8 mouse cellular contexts compared by ENCODE assay signal in the genomic region with DNA sequence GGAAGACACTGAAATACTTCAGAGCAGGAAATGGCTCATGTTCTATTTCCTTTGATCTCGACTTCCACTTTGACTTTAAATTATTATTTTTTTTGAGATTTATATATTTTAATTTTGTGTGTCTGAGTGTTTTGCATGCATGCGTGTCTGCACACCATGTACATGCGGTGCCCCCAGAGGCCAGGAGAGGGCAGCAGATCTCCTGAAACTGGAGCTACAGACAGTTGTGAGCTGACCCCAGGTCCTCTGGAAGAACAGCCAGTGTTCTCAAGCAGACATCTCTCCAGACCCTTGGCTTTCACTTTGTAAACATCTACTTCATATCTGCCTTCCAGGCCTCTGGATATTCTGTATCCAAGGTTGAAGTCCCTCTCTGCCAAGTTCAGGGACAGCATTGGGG. TPM values are rescaled to one million over a fixed set of nuclear protein-coding genes. Genes with fewer than 3 reads are reported as not detected.
DNase-seq lines count a peak whose midpoint lies in the region; ATAC-seq lines count a peak whose summit lies in the region.

No protein-coding gene starts in this region.

- peak; percentile 21 for DNase-seq in gastrocnemius, adult 18-20 months (ENCODE audit: low spot score)
- DNase-seq in gastrocnemius, postnatal 36 days: no peak
- DNase-seq in right cerebral cortex, postnatal 10 days (ENCODE audit: low spot score in 2 of 2): peak; percentile 55 to 66
- no peak for DNase-seq in right cerebral cortex, postnatal 25 days
- peak; percentile 18 for DNase-seq in c-Kit-positive CD71-positive TER-119-positive erythroid progenitor cells, embryonic 14.5 days (ENCODE audit: low spot score)
- DNase-seq in layer of hippocampus, adult 9-11 months: peak; percentile 12
- peak; percentile 28 to 31 for DNase-seq in urinary bladder, postnatal 36 days (ENCODE audit: low spot score in 2 of 2)

- intact Hi-C loops in gastrocnemius, postnatal 36 days (cut with DNase I): loop anchor here (5.0 kb wide), 1 partner anchor 239 kb away; no protein-coding TSS in a partner anchor

- ATAC-seq in neutrophil, adult 5-6 weeks (ENCODE audit: extremely low read depth, insufficient number of reproducible peaks, low FRiP score, poor library complexity, severe bottlenecking): peak; percentile 40; the same call in 1 of the 2 replicates

RNA-seq across cellular contexts. Expression of a gene that starts 31.4 kb away (rescaled TPM):
- not detected for total RNA-seq in gastrocnemius, adult 18-20 months (2021)
- under 1 TPM in 1 of 2 experiments, not detected in 1; 0.51 TPM for total RNA-seq in gastrocnemius, postnatal 36 days (2021)
- total RNA-seq in neutrophil, adult 5-6 weeks (2017): 41.9 and 53.3 TPM in 2 replicates

RNA-seq across cellular contexts. Expression of a gene that starts 39.8 kb away (rescaled TPM):
- total RNA-seq in gastrocnemius, adult 18-20 months (2021): under 1 TPM in 1 of 2 experiments, not detected in 1; 0.28 TPM
- under 1 TPM in 1 of 2 experiments, not detected in 1; 0.17 TPM for total RNA-seq in gastrocnemius, postnatal 36 days (2021)
- not detected in 2 replicates for total RNA-seq in neutrophil, adult 5-6 weeks (2017)

Comparison
In these comparisons a context has a peak if more than half of its experiments do, and no peak if none do; other contexts are left out.
1. DNase-seq: peak in gastrocnemius, adult 18-20 months (single experiment), right cerebral cortex, postnatal 10 days (2 of 2), c-Kit-positive CD71-positive TER-119-positive erythroid progenitor cells, embryonic 14.5 days (single experiment), layer of hippocampus, adult 9-11 months (single experiment) and urinary bladder, postnatal 36 days (2 of 2); none in gastrocnemius, postnatal 36 days (0 of 2) and right cerebral cortex, postnatal 25 days (single experiment).
2. RNA of a gene that starts 31.4 kb away (total RNA-seq): 41.9 to 53.3 TPM in neutrophil, adult 5-6 weeks; 0.51 TPM in gastrocnemius, postnatal 36 days and not detected in gastrocnemius, adult 18-20 months; every median in the first group is over 10 times any median in the second.